Mouse (Mus musculus) CH12.LX (cell line): ENCODE measurements around the gene Tarbp1.
A peak's percentile ranks its signal among the peaks of the same experiment; 100 is the strongest.

ENCODE experiments used
- CHD2 ChIP-seq: IDR thresholded peaks from 2 replicates; pipeline ENCODE4 v1.6.1; 2011; ENCODE audit warnings: low read length, improper control_type of control experiment
- CTCF ChIP-seq, 2 experiments: IDR thresholded peaks in 1 of 2; conservative IDR thresholded peaks in 1 of 2; 2 replicates each; pipeline ENCODE4 v1.5.1; 2011 to 2012; ENCODE audit warnings: low read depth in 2 of 2, low read length in 2 of 2, improper control_type of control experiment in 1 of 2, inconsistent platforms in 1 of 2, mild to moderate bottlenecking in 1 of 2, moderate library complexity in 1 of 2
- E2F4 ChIP-seq: IDR thresholded peaks from 2 replicates; pipeline ENCODE4 v1.6.1; 2011; ENCODE audit warnings: low read depth, low read length, improper control_type of control experiment; ENCODE audit not compliant: insufficient replicate concordance
- ELF1 ChIP-seq: IDR thresholded peaks from 2 replicates; pipeline ENCODE4 v1.6.1; 2014; ENCODE audit warnings: low read depth, mild to moderate bottlenecking, inconsistent platforms, low read length, improper control_type of control experiment
- EP300 ChIP-seq: IDR thresholded peaks from 2 replicates; pipeline ENCODE4 v1.6.1; 2011; ENCODE audit warnings: low read length, improper control_type of control experiment
- ETS1 ChIP-seq: conservative IDR thresholded peaks from 2 replicates; pipeline ENCODE4 v1.6.1; 2012; ENCODE audit warnings: low read depth, mild to moderate bottlenecking, inconsistent platforms, low read length, improper control_type of control experiment, moderate library complexity
- MAX ChIP-seq: IDR thresholded peaks from 2 replicates; pipeline ENCODE4 v1.6.1; 2011; ENCODE audit warnings: low read length, improper control_type of control experiment
- NELFE ChIP-seq: IDR thresholded peaks from 2 replicates; pipeline ENCODE4 v1.6.1; 2011; ENCODE audit warnings: low read depth, low read length, improper control_type of control experiment
- POLR2A ChIP-seq: IDR thresholded peaks from 2 replicates; pipeline ENCODE4 v1.6.1; 2011; ENCODE audit warnings: low read depth, mild to moderate bottlenecking, improper control_type of control experiment, low read length
- POLR2AphosphoS2 ChIP-seq: IDR thresholded peaks from 2 replicates; pipeline ENCODE4 v1.6.1; 2011; ENCODE audit warnings: low read depth, low read length, improper control_type of control experiment
- SIN3A ChIP-seq: IDR thresholded peaks from 2 replicates; pipeline ENCODE4 v1.6.1; 2012; ENCODE audit warnings: low read length, improper control_type of control experiment, inconsistent platforms
- UBTF ChIP-seq: IDR thresholded peaks from 2 replicates; pipeline ENCODE4 v1.6.1; 2012; ENCODE audit warnings: low read depth, mild to moderate bottlenecking, inconsistent platforms, low read length, improper control_type of control experiment, moderate library complexity
- ZNF384 ChIP-seq: IDR thresholded peaks from 2 replicates; pipeline ENCODE4 v1.6.1; 2012; ENCODE audit warnings: low read depth, low read length, improper control_type of control experiment, inconsistent platforms

GRCm38 (mm10) chr8:126497541-126498428, 22.9 kb upstream of the Tarbp1 start:
- TF ChIP-seq ZNF384 (no peak), POLR2A (no peak), POLR2AphosphoS2 (no peak), CTCF (conservative IDR thresholded peaks at IDR 0.05 in 1 of 2, IDR thresholded peaks at IDR 0.05 in 1 of 2; ENCODE audit: low read depth in 2 of 2, low read length in 2 of 2) (peak; percentile 93 to 98), E2F4 (no peak), EP300 (no peak), SIN3A (peak; percentile 72), MAX (no peak), CHD2 (no peak), UBTF (no peak), ETS1 (peak; percentile 61), ELF1 (peak; percentile 46; the same call in 1 of the 2 replicates), NELFE (0 out of 2 replicates have a peak, but pooled peaks have one; percentile 33)
